Mouse (Mus musculus) heart, adult 9 months (tissue): ENCODE data around the gene Map2k1.
A peak's percentile ranks its signal among the peaks of the same experiment; 100 is the strongest.

Source experiments
- DNase-seq, 2 experiments: peaks; one replicate each; pipeline ENCODE4 v3.0.0; 2022; ENCODE audit warnings: low spot score in 2 of 2

Gene Map2k1

DNA sequence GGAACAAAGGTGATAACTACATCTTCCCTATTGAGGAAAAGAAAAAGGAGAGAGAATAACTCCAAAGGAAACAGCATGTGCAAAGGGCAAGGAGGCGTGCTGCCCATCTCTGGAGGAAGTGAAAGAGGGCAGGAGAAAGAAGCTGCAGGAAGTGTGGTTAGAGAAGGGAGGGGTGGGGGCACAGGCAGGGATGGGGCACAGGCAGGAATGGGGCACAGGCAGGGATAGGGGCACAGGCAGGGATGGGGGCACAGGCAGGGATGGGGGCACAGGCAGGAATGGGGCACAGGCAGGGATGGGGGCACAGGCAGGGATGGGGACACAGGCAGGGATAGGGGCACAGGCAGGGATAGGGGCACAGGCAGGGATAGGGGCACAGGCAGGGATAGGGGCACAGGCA is 4.1 kb downstream of the Map2k1 start:
- DNase-seq: no peak

DNA sequence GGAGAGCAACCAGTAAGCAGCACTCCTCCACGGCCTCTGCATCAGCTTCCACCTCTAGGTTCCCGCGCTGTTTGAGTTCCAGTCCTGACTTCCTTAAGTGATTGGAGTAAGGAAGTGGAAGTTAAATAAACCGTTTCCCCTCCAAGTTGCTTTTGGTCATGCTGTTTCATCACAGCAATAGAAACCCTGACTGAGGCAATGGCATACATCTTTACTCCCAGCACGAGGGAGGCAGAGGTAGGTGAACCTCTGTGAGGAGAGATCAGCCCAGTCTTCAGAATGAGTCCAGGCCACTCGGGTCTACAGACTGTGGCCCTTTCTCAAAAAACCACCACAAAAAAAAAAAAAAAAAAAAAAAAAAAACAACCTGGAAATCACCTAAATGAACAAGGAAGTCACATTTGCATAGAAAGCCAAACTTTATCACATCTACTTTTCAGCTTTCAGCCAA is 11.0 kb downstream of the Map2k1 start:
- peak in 1 of 2 experiments; percentile 15 for DNase-seq

DNA sequence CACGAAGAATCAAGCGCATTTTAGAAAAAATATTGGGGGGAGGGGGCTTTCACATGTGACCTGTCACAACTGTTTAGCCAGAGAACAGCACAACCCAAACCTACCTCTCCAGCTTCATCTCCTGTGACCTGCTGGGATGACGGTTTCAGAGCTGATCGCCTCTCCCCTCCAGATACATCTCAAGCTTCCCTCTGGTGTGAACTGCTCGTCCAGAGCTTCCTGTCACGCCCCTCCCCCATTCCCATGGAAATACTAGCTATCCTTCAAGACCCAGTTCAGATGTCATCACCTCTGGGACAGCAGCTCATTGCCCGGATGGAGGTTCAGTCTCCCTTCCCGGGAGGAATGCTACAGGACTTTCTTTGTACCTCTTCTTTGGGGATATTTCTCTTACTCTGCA is 12.8 kb downstream of the Map2k1 start:
- peak; percentile 23 to 31 for DNase-seq

DNA sequence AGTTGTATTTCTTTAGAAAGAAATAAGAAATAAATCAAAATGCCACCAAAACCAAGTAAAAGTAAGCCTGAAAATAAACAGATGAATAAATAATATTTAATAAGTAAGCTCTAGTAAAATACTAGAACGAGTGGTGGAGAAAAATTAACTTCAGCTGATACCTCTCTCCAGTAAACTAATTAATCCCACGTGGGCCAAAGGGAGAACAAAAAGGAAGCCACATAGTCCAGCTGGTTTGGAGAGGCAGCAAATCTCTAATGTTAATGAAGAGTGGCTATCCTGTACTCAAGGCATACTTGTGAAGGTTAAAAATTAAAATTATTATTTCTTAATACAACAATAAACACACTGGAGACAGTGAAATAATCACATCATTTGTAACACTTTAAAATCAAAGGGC is 13.3 kb downstream of the Map2k1 start:
- DNase-seq: no peak

DNA sequence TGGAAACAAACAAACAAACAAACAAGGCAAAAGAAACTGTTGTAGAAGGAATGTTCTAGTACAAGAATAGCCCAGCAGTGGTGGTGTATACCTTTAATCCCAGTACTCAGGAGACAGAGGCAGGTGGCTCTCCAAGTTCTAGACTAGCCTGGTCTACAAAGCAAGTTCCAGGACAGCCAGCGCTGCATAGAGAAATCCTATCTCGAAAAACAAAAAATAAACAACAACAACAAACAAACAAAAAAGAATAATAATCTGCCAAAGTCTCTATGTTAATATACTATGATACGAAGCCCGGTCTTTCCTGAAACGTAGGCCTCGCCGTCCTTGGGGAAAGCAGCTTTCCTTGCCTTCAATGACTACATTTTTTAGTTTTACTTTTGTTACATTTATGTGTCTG is 17.4 kb downstream of the Map2k1 start:
- DNase-seq: no peak

DNA sequence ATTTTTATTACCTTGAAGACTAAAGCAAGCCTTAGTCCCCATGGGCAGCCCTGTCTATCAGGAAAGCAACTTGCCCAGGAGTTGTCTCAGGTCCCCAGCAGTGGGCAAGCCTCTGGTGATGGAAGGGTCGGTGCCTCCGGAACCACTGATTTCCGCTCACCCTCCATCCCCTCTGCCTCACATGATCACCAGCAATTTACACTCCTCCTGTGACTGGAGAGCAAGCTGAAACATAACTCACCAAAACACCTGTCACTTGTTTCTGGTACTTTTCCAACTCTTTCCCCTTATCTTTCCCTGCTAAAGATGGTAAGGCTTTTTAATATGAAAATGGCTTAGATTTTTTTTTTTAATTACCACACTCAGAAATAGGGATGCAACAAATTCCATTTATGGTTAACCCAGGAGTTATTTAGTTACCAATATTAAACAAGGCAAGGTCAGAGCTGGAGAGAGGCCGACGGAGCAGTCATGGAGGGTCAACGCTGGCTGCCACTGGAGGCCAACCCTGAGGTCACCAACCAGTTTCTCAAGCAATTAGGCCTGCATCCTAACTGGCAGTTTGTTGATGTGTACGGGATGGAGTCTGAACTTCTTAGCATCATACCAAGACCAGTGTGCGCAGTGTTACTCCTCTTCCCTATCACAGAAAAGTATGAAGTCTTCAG is 18.5 kb downstream of the Map2k1 start, which contains the start of gene Uchl4:
TSS of gene Uchl4 (plus strand) at position 434 of the 668 bp plus-strand sequence.
- DNase-seq: no peak

DNA sequence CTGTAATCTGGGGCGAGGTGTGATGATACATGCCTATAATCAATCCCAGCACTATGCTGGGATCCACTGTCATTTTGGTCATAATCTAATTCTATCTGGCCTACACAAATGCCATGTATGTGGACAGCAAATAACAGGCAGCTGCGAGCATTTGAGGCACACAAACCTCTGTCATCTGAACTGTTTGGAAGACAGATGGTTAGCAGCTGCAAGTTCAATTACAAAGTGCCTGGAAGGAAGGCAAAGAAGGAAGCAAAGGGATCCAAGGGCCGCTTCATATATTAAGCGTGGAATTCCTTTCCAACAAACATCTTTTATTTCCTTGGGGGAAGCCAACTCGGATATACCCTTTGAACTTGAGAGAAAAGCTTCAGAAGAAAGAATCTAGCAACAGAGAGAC is 19.8 kb downstream of the Map2k1 start:
- DNase-seq: peak in 1 of 2 experiments; percentile 21

DNA sequence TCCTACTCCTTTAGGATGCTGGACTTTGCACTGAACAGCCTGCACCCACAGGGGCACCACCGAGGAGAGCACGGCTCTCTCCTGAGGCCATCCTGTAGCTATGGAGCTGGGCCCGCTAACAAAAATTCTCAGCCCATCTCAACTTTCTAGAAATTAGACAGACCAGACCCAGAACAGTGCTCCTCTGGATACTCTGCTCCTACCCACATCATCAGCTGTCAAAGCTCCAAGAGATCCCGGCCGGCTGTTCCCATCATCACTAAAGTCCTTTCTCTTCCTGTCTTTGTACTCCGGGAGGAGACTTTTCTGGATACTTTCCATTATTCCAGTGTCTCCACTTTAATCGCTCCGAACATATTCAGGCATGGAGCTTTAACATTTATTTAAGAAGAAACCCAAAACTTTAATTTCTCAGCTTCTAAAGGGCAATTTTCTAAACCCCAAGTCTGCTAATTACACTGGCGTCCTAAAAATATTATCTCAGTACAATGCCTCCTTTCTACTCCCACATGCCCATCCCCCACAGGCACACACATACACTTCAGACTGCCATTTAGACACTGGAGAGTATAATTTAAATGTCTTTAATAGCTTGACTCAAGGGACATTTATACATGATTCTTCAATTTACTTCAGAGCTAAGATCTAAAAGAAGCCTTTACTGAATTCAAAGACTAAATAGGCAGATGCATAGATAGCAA is 21.0 kb downstream of the Map2k1 start:
- DNase-seq: peak; percentile 42 to 50

DNA sequence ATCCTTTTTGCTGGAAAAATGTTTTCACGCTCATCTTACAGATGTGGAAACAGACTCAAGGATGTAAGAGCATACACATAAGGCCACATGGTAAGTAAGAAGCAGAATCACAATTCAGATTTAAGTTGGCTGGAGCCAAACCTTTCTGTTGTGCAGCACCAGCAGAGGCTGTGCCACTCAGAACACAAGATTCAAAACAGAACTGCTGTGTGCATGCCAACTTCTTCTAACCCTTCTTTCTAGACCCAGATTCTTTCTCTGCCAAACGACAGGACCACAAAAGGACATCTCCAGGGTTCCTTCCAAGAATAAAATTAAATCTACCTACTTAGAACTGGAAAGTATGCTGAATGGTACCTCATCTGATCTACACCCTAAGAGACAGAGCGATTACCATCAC is 21.8 kb downstream of the Map2k1 start:
- no peak for DNase-seq

DNA sequence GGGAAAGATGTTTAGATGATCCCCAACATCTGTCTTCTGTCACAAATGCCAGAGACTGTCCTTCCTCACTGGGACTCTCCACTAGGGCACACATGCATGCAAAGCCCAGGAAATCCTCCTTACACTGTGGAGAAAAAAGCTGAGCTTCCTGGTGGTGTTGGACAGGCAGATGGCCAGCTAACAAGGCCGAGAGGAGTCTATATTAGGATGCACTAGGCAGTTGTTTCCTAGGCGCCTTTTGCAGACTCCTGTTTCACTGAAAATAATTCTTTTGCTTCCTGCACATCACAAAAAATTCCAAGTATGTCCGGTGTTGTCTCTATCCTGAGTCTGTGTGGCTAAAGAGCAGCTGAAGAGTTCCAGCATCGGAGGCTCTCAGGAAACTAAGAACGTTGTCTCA is 22.3 kb downstream of the Map2k1 start:
- peak; percentile 27 to 50 for DNase-seq

DNA sequence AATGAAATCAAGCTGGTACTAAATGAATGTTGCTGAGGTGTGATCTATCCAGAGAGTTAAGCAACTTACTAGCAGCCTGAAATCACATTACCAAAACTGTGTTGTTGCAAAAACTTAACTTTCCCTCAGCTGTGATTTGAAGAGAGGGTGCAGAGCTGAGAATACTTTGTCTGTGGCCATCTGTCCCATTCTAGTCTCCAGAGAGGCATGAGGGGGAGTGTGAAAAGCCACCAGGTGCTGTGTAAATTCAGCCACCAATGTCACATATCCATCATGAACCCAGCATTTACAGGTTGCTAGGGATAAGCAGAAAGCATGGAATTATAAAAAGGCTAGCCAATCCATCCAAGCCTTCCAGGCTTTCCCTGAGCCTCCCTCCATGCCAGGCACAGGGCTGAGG is 24.5 kb downstream of the Map2k1 start:
- DNase-seq: no peak

DNA sequence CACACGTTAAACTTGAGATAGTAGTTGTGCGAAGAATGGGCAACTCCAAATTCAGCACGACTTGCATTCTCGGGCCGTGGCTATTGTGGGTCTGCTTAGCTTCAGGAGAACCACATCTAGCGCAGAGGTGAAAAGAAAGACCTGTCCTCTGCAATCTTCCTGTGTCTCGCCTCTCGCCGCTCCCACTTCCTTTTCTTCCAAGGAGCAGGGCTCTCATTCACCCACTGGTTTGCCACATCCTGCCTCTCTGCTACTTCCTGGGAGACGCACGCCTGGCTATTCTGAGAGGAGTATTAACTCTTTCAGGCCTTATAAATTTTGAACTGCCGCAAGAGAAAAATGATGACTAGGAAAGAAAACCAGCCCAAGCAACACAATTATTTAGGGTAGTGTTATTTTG is 25.7 kb downstream of the Map2k1 start:
- DNase-seq: no peak

DNA sequence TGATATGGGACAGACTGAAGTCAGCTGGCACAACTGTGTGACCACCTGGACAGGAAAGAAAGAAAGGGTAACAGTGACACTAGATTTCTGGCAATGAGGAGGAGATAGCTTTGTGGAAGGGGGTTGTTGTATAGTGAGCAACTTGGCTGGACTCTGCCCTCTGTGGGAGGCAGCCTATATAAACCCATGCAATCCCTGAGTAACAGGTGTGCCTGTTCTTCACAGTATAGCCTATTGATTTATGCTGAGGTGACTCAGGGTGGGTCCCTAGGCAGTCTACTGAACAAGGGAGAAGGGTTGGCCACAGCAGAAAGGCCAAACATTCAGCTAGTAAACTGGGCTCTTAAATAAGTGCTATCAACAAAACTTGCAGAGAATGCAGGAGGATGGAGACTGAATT is 27.6 kb downstream of the Map2k1 start:
- no peak for DNase-seq

DNA sequence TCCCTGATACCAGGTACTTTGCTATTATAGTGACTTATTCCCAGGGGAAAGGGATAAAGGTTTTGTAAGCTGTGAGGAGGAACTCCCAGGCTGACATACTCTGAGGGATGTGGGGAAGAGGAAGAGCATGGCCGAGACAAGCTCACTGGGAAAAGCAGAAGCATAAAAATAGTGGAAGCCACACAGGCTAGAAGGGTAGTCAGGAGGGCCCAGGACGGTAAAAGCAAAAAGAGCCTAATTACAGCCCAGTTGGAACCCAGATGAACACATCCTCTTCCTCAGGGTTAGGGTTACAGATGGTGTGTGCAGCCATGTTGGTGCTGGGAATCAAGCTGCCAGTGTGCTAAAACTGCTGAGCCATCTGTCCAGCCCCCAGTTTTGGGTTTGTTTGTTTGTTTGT is 31.3 kb downstream of the Map2k1 start:
- DNase-seq: peak in 1 of 2 experiments; percentile 9

DNA sequence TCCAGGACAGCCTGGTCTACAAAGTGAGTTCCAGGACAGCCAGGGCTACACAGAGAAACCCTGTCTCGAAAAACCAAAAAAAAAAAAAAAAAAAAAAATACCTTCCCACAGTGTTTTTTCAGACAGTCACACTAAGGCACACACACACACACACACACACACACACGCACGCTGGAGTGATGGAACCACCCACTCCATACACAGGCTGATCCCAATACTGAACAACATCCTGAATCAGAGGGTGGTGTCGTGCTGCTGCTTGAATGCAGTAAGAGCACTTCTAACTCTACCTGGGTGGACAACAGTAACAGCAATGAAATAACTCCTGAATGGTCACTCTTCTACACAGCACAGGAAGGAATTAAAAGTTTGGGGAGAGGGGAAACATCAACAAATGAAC is 32.0 kb downstream of the Map2k1 start:
- no peak for DNase-seq

DNA sequence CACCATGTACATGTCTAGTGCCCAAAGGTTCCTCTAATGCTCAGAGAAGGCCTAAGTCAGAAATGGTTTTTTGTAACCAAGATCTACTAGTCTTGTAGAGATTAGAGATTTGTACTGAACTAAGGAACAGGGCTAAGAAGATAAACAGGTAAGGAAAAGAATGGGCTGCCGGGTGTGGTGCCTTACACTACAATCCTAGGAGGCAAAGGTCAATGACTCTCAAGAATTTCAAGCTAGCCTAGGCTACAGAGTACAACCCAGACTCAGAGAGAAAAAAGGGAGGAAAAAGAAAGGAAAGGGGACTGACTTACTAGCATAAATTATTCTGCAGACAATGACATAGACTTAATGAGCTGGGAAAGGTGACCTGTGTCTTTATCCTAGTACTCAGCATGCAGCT is 32.8 kb downstream of the Map2k1 start:
- DNase-seq: no peak

DNA sequence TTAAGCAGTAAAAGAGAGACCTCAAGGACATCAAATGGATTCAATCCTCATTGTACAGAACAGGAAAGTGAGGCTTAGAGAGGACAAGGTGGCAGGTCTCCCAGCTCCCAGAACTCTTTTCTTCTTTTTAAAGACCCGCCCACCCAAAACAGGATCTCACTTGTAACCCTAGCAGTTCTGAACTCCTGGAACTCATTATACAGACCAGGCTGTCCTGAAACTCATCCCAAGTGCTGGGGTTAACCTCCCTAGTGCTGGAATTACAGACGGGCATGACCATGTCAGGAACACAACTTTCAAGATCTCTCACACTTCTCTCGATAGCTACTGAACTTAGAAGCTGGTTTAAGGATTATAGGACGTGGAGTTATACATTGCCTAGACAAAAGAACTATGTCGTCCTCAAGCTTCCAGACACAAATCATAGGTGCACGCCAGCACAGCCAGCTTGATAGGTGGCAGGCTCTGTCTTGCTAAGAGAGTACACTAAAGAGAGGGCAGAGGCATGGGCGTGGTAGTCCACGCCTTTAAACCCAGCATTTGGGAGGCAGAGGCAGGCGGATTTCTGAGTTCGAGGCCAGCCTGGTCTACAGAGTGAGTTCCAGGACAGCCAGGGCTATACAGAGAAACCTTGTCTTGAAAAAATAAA is 33.5 kb downstream of the Map2k1 start:
- DNase-seq: no peak

DNA sequence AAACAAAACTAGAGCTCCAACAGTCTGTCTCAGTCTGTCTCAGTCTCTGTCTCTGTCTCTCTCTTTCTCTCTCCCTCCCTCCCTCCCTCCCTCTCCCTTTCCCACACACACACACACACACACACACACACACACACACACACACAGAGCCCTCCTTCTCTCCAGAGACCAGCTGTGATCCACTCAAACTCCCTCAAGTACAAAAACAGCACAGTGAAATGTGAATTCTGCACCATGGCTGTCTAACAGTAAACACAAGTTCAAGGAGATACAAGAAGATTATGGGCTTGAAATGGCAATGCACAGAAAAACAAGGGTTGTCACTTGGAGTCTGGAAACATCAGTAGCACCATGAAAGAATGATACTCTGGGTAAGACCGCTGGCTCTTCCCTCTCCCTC is 34.1 kb downstream of the Map2k1 start:
- DNase-seq: no peak

DNA sequence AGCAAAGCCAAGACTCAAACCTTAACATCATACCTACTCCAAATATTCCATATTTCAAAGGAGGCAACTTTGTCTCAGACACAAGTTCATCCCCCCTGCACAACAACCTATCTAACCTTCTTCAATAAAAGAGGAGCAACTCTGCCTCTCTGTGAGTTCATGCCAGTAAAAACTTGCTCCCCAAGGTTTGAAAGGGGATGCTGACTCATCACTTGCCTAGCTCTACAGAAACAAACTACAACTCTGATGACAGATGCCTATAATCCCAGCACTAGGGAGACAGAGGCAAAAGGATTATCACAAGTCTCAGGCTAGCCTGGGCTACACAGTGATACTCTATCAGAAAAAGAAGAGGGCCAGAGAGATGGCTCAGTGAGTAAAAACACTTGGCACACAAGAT is 35.5 kb downstream of the Map2k1 start:
- no peak for DNase-seq

DNA sequence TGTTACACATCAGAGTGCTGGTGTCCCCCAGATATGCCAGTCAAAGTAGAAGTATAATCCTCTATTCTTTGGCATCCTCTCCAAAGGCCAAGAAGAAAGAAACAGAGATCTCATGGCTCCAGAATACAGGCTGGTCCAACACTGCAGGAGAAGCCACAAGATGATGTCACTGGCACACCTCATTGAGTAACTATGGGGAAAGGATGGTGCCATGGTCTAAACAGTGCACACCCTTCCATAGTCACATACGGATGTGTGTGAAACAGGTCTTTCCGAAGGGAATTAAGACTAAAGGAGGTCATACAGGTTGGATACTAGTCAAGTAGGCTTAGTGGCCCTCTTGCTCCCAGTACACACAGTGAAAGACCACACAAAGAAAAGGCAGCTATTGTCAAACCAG is 36.8 kb downstream of the Map2k1 start:
- DNase-seq: no peak

DNA sequence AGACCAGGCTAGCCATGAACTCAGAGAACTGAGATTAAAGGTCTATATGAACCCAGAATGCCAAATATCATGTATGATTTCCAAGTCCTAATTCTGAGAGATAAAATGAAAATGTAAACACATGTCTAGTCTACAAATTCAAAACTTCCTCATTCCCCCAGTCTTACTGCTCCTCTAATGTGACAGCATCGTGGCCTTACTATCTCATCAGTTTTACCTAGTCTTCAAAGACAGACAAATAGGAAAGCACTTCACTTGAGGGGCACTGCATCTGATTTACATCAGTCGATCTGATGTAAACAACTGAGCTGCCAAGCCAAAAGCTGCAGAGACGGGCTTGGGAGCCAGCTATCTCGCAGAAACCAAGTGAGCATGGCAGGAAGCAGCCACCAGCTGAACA is 37.3 kb downstream of the Map2k1 start:
- no peak for DNase-seq

DNA sequence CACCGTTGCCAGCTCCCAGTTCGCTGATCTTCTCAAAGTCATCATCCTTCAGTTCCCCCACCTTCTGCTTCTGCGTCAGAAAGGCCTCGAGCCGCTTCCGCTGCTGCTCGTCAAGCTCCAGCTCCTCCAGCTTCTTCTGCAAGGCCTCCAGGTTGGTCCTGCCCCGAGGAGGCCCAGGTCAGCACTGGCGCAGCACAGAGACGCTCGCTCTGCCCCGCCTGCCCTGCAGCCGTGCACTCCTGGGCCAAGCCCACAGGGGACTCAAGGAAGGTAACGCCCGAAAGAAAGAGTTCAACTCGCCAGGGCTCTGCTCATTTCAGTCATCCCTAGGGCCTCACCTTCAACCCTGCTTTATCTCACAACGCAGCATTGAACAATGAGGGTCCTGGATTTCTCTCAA is 39.0 kb downstream of the Map2k1 start:
- DNase-seq: no peak

DNA sequence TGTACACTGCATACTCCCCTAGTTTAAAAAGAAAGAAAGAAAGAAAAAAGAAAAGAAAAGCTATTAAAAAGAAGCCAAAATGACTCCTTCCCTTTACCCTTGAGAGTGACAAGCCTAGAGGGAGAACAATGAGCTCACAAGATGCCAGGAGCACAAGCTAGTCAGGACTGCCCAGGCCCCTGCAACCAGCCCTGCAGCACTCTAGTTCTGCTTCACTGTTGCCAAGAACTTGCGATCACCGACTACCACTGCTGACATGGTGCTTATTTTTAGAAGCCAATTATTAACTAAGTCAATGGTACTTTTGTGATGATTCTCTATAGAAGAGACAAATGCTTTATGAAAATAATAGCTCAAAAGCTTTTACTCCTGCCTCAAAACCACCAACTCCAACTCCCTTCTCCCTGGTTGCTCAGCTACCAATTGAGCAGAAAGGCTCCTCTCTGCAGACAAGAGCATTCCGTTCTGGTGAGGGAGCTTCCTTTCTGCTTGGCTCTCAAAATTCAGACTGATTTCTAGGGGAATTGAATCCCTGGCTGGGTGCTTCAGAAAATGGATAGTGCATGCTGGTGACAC is 45.8 kb downstream of the Map2k1 start:
- peak; percentile 9 to 21 for DNase-seq
